Mouse (Mus musculus): Measurements from ENCODE around the gene Aoc2.

GRCm38 (mm10) chr11:101360651-101361113, 35.8 kb downstream of the Aoc2 start:
- TF ChIP-seq CTCF (IDR thresholded peaks at IDR 0.05; ENCODE audit: low read depth, low read length) (no peak), POLR2A (IDR thresholded peaks at IDR 0.05; ENCODE audit: extremely low read depth, insufficient read depth, low read length) (no peak)

All from liver, adult 2 months (tissue).